Mouse (Mus musculus): ENCODE measurements around the gene Kcnc3.
A peak's percentile ranks its signal among the peaks of the same experiment; 100 is the strongest.

Kcnc3 gene

GRCm38 (mm10) chr7:44590402-44591347, at the start of gene Kcnc3:
TSS of gene Kcnc3 (plus strand) at chr7:44590664.
- peak; percentile 87 for DNase-seq (ENCODE audit: low spot score)

- no peak for DNase-seq (ENCODE audit: low spot score)
Measured at GRCm38 (mm10) chr7:44542555-44542954, 47.9 kb upstream of the Kcnc3 start.

- DNase-seq (ENCODE audit: low spot score) = no peak
Measured at GRCm38 (mm10) chr7:44543071-44543470, 47.4 kb upstream of the Kcnc3 start.

- no peak for DNase-seq (ENCODE audit: low spot score)
Measured at GRCm38 (mm10) chr7:44546274-44546673, 44.2 kb upstream of the Kcnc3 start.

- DNase-seq (ENCODE audit: low spot score) = no peak
Measured at GRCm38 (mm10) chr7:44547041-44547440, 43.4 kb upstream of the Kcnc3 start.

- DNase-seq (ENCODE audit: low spot score) = no peak
Measured at GRCm38 (mm10) chr7:44547725-44548124, 42.7 kb upstream of the Kcnc3 start.

GRCm38 (mm10) chr7:44548497-44549087, 41.9 kb upstream of the Kcnc3 start, which contains the start of gene Pold1:
TSS of gene Pold1 (minus strand) at chr7:44548849.
- DNase-seq (ENCODE audit: low spot score) = peak; percentile 100

- DNase-seq (ENCODE audit: low spot score) = no peak
Measured at GRCm38 (mm10) chr7:44549621-44550408, 40.6 kb upstream of the Kcnc3 start.

GRCm38 (mm10) chr7:44550409-44550678, 40.1 kb upstream of the Kcnc3 start:
- no peak for DNase-seq (ENCODE audit: low spot score)

GRCm38 (mm10) chr7:44551301-44551700, 39.2 kb upstream of the Kcnc3 start:
- DNase-seq (ENCODE audit: low spot score) = no peak

- DNase-seq (ENCODE audit: low spot score) = no peak
Measured at GRCm38 (mm10) chr7:44551731-44552130, 38.7 kb upstream of the Kcnc3 start.

- no peak for DNase-seq (ENCODE audit: low spot score)
Measured at GRCm38 (mm10) chr7:44552141-44552908, 38.1 kb upstream of the Kcnc3 start.

GRCm38 (mm10) chr7:44553196-44553764, 37.2 kb upstream of the Kcnc3 start:
- DNase-seq (ENCODE audit: low spot score) = peak; percentile 83

- DNase-seq (ENCODE audit: low spot score) = peak; percentile 98
Measured at GRCm38 (mm10) chr7:44553826-44554225, 36.6 kb upstream of the Kcnc3 start, which contains the start of gene Nr1h2. TSS of gene Nr1h2 (minus strand) at chr7:44553951.

- DNase-seq (ENCODE audit: low spot score) = no peak
Measured at GRCm38 (mm10) chr7:44557629-44558028, 32.8 kb upstream of the Kcnc3 start.

GRCm38 (mm10) chr7:44560435-44561400, 29.7 kb upstream of the Kcnc3 start:
- DNase-seq (ENCODE audit: low spot score) = peak; percentile 79

GRCm38 (mm10) chr7:44563284-44563683, 27.2 kb upstream of the Kcnc3 start:
- DNase-seq (ENCODE audit: low spot score) = no peak

- DNase-seq (ENCODE audit: low spot score) = no peak
Measured at GRCm38 (mm10) chr7:44564486-44564885, 26.0 kb upstream of the Kcnc3 start.

- DNase-seq (ENCODE audit: low spot score) = no peak
Measured at GRCm38 (mm10) chr7:44565414-44565813, 25.1 kb upstream of the Kcnc3 start.

GRCm38 (mm10) chr7:44568803-44569202, 21.7 kb upstream of the Kcnc3 start:
- no peak for DNase-seq (ENCODE audit: low spot score)

All from urinary bladder, postnatal 14 days (tissue).